Mouse (Mus musculus) mesoderm, embryonic 11.5 days (tissue): ENCODE measurements around the gene 4930539E08Rik.

ENCODE experiments used
- DNase-seq: peaks from one replicate; pipeline ENCODE4 v3.0.0-alpha.2; 2012; ENCODE audit warnings: low read depth, low spot score

4930539E08Rik gene

GRCm38 (mm10) chr17:28930392-28931074 is 15.4 kb upstream of the 4930539E08Rik start:
- peak; percentile 75 for DNase-seq

DNA sequence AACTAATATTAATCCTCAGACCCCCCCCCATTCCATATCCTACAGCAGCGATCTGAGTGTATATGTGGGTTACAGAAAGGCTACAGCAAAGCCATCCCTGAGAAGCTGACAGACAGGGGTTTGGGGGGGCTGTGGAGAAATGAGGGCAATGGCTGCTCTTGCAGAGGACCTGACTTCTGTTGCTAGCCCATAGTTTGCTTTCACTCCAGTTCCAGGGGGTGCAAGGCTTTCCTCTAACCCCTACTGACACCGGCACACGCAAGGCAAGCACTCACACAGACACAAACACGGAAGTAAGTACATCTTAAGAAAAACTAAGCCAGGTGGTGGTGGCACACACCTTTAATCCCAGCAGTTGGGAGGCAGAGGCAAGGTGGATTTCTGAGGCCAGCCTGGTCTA is 14.2 kb upstream of the 4930539E08Rik start:
- no peak for DNase-seq

- no peak for DNase-seq
Measured at GRCm38 (mm10) chr17:28928004-28928403, 12.9 kb upstream of the 4930539E08Rik start.

DNA sequence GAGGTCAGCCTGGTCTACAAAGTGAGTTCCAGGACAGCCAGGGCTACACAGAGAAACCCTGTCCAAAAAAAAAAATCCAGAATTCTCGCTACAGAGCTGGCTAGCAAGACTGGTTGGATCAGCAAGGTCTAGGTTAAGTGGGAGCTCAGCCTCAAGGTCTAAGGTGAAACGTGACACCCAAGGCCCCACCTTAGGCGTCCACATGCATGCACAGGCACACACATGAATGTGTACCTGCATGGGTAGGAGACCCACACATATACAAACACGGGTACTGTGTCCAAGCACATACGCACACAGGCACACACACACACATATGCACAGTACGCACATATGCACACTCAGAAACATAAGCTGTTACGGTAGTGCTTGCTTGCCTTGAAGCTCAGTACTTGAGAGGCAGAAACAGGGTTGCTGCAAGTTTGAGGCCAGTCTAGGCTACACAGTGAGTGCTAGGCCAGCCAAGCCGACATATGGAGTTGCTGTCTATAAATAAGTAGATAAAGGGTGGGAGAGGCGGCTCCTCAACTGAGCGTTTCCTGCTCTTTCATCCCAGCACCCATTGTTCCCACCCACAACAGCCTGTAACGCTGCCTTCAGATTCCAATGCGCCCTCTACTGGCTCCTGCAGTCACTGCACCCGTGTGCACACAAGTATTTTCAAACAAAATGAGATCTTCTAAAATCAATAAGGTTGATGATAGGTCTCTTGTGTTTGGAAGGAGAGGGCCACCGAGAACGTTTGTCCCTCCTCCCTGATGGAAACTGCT is 11.9 kb upstream of the 4930539E08Rik start:
- DNase-seq, result peak; percentile 76

DNA sequence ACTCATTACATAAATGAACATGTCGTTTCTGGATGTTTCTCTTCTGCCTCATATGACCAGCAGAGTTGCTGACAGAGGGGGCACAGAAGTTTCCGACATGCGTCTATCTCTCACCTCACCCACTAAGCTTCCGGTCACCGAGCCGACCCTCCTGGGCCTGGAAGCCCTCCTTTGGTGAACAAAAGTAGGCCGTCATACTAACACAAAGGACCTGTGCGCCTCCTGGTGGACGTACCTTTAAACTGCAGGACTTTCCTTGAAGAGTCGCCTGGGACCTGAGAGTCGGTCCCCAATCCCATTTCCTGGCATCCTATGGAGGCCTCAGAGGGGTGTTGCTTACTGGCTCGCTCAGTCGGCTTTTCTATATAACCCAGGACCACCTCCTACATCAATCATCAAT is 11.3 kb upstream of the 4930539E08Rik start:
- DNase-seq, result peak; percentile 86

GRCm38 (mm10) chr17:28924957-28925595 is 10.0 kb upstream of the 4930539E08Rik start:
- no peak for DNase-seq

GRCm38 (mm10) chr17:28922096-28922495 is 7.0 kb upstream of the 4930539E08Rik start:
- DNase-seq, result no peak

DNA sequence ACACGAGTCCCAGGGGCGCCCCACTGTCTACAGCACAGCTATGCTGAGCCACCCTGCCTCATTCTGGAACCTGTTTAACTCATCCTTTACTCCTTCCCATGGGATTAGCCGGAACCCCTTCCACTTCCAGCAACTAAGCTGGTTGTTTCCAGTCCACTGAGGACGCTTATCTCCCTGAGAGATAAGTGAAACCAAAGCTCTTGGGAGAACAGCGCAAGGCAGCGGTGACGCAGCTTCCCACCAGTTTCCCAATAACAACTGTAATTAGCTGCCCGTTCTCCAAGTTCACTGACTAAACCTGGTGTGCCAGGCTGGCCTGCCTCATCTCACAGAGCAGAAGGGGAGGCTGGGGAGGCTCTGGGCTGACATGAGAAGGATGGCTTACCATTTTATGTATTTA is 6.0 kb upstream of the 4930539E08Rik start:
- DNase-seq, result no peak

DNA sequence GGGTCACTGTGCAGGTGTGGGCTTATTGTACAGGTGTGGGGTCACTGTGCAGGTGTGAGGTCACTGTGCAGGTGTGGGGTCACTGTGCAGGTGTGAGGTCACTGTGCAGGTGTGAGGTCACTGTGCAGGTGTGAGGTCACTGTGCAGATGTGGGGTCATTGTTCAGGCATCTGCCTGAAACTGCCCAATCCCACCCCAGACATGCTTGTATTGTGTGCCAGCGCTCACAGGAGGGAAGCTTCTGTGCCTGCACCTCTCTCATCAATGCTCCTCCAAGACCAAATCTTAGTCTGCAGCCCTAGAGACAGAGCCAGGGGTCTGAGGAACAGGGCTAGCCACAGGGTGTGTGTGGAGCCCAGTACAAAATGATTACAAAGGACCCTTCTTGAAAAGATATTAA is 1.4 kb upstream of the 4930539E08Rik start:
- no peak for DNase-seq

- DNase-seq, result no peak
Measured at GRCm38 (mm10) chr17:28913940-28914339, 1.2 kb downstream of the 4930539E08Rik start.

DNA sequence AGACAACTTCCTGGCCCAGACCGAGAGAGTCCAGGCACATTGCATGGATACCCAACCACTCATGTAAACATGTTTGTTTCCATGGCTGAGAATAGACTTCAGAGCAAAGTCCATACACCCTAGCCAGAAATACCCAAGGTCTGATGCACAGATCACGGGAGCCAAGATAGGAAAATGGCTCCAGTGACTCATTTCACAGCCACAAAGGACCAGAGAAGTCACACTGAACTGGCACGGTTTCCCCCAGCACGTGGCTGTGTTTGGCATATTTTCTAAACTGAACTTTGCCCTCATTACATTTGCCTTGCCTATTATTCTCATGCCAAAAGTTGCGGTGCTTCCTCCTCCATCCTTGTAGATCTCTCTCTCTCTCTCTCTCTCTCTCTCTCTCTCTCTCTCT is 1.9 kb downstream of the 4930539E08Rik start:
- no peak for DNase-seq

DNA sequence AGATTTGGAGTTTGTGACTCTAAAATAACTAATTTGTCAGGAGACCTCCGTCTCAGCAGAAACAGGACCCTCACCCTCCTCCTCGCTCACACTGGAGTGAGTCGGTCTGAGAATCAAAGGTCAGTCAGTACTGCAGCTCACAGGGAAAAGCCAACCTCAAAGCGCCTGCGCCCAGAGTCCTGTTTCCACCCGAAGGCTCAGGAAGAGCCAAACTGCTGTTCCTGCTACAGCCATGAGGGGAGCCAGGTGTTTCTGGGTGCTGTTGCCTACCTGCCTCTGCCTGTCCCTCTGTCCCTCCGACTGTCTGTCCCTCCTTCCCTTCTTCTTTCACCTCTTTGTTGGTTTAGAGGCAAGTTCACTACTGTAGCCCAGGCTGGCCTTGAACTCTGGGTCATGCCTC is 5.0 kb downstream of the 4930539E08Rik start:
- no peak for DNase-seq

DNA sequence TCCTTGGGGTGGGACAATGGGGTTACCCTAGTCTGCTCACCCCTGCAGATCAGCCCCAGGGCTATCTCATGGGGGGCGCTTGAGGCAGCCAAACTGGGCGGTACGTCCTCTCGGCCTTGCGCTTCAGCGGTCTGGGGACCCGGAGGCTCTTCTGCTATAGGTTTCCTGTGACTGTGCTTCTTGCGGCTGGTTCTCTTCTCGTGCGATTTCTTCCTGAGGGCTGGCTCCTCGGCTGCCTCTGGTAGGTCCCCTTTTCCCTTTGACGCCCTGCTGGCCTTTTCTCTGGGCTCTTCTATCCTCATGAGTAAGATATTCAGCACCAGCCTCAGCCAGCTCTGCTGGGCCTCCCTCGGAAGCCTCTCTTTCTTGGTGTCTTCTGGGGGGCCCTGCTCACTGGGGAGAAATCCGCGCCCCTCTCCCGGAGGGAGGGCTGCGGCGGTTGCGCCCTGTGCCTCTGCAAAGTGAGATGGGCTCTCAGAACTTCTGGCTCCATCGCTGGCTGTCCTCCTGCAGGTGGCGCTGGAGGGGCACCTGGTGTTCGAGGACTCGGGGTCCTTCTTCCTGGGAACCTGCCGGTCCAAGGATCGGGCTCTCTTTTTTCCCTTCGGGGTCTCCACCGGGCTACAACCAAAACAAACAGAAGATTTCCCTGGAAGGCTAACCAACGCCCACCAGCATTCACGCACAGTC is 5.7 kb downstream of the 4930539E08Rik start:
- peak; percentile 67 for DNase-seq

DNA sequence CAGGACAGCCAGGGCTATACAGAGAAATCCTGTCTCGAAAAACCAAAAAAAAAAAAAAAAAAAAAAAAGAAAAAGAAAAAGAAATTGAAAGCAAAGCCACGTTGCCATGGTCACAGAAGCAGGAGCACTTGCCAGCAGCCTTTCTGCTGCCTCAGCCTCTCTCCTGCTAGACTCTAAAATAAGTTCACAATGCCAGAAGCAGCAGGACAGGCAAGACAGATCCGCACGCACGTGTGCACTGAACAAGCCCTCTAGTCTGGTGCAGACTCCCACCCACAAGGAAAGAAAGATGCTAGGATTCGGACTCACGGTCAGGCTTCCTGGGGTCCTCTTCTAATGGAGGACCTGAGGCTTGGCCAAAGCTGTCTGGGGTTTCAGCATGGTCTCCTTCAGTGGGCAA is 7.2 kb downstream of the 4930539E08Rik start:
- DNase-seq, result no peak

DNA sequence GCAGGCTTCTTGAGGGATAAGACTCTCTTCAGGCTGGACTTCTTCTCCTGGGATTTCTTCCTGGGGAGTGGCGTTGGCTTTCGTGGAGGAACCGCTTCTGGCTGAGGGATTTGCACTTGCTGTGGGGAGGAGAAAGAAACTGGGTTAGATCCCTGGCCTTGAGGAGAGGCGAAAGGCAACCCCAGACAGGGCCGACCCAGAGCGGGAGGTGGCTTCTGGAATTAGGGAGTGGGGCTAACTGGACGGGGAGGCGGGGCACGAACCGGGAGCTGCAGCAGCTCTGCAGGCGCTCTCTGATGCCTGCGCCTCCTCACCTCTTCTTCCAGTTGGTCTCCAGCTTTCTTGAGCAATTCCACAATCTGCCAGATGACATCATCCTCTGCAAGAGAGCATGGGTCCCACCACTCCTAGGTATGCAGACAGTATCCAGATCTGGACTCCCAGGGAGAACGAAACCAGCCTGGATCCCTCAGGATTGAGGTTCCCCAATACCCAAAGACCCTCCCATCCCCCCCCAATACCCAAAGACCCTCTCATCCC is 9.7 kb downstream of the 4930539E08Rik start:
- no peak for DNase-seq

GRCm38 (mm10) chr17:28904546-28905376 is 10.4 kb downstream of the 4930539E08Rik start:
- peak; percentile 70 for DNase-seq

DNA sequence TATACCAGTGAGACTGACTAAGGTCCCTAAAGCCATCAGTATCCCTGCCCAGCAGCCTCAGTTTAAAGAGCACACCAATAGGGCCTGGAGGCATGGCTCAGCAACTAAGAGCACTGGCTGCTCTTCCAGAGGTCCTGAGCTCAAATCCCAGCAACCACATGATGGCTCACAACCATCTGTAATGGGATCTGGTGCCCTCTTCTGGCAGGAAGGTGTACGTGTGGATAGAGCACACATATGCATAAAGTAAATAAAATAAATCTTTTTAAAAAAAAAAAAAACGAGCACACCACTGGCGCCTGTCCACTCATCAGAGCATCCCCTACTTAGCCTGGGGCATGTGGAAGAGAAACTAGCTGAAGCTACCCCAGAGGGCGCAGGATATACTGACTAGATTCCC is 13.6 kb downstream of the 4930539E08Rik start:
- no peak for DNase-seq

DNA sequence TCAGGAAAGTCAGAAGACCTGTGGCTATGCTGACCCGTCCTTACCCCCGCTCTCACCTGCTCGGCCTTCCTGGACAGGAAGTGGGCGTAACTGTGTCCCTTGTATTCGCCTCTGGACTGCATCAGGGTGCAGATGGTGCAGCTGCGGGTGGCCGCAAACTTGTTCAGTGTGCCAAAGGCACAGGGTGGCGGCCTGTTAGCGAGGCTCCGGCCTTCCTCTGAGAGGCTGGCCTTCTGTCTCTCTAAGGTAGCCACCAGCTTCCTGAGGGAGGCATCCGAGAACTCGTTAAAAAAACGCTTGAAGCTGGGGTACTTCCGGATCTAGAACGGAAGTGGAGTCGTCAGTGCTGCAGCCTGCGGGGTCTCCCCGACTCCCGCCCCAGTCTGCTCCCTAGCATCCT is 15.7 kb downstream of the 4930539E08Rik start:
- DNase-seq, result no peak

- DNase-seq, result no peak
Measured at GRCm38 (mm10) chr17:28898249-28898648, 16.9 kb downstream of the 4930539E08Rik start.

DNA sequence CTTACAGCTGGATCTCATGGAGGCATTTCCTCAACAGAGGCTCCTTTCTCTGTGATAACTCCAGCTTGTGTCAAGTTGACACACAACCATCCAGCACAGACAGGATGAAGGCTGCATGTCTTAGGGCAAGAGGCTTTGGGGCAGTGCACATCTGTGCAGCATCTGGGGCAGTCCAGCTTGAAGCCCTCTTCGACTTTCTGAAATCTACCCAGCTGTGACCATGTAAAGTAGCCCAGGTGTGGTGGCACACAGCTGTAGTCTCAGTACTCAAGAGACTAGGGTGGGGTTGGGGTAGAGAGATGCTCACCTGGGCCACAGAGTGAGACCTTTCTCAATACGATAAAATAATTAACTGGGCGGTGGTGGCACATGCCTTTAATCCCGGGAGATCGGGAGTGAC is 17.3 kb downstream of the 4930539E08Rik start:
- DNase-seq, result no peak
